Mouse (Mus musculus) intestine, embryonic 15.5 days (tissue): ENCODE measurements around the gene Vmn1r236. TPM values are rescaled to one million over a fixed set of nuclear protein-coding genes. Genes with fewer than 3 reads are reported as not detected.

ENCODE experiments used
- ATAC-seq: fragments of 200-750 bp; cut with Nextera tagmentation; 2 replicates; pipeline ENCODE4 v1.8.0; 2017; ENCODE audit warnings: moderate TSS enrichment, moderate library complexity
- H3K27ac ChIP-seq: fragments of 300-500 bp; sonication (generic); 2 replicates; pipeline ENCODE4 v1.5.1; 2015; ENCODE audit warnings: mild to moderate bottlenecking, inconsistent platforms
- H3K27me3 ChIP-seq: fragments of 300-500 bp; sonication (generic); replicated peaks from 2 replicates; pipeline ENCODE4 v1.6.1; 2015; ENCODE audit warnings: inconsistent platforms
- H3K36me3 ChIP-seq: fragments of 300-500 bp; sonication (generic); 2 replicates; pipeline ENCODE4 v1.6.1; 2015; ENCODE audit warnings: inconsistent platforms
- H3K4me1 ChIP-seq: fragments of 300-500 bp; sonication (generic); replicated peaks from 2 replicates; pipeline ENCODE4 v1.6.1; 2015; ENCODE audit warnings: inconsistent platforms
- H3K4me2 ChIP-seq: fragments of 300-500 bp; sonication (generic); replicated peaks from 2 replicates; pipeline ENCODE4 v1.6.1; 2015; ENCODE audit warnings: mild to moderate bottlenecking, inconsistent platforms
- H3K4me3 ChIP-seq: fragments of 300-500 bp; sonication (generic); replicated peaks from 2 replicates; pipeline ENCODE4 v1.5.1; 2015; ENCODE audit warnings: inconsistent platforms
- H3K9ac ChIP-seq: fragments of 300-500 bp; sonication (generic); 2 replicates; pipeline ENCODE4 v1.6.1; 2015; ENCODE audit warnings: inconsistent platforms
- H3K9me3 ChIP-seq: fragments of 300-500 bp; sonication (generic); 2 replicates; pipeline ENCODE4 v1.6.1; 2016; ENCODE audit warnings: inconsistent platforms
- WGBS: fragments of 180-500 bp; shearing (Covaris S2); methylation state at CpG from one replicate; pipeline ENCODE4 v1.1.7; 2015; 5-methylcytosine and 5-hydroxymethylcytosine counted together
- polyA plus RNA-seq: library from polyadenylated mRNA; unstranded; fragments of >200 nt; fragmentation: Nextera tagmentation; extraction: Ambion mirVana; gene quantifications from 2 replicates; pipeline ENCODE4 v1.2.1, GENCODE M21; 2015

Vmn1r236 gene
- not detected in 2 replicates for polyA plus RNA-seq

DNA sequence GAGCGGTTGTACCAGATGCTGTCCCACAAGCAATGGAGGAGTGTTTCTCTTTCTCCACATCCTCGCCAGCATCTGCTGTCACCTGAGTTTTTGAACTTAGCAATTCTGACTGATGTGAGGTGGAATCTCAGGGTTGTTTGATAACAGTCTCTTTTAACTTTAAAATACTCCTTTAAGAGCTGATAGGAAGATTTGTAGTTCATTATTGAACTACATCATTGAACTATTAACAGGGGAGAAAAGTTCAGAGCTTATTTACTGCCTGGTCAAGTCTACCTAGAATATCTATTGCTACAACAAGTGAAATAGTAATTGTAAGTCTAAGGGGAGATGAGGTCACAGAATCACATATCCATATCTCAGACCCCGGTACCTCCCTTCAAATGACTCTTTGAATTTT is at the start of gene Vmn1r236:
TSS of gene Vmn1r236 (plus strand) at position 301 of the 400 bp plus-strand sequence.
- Histone ChIP-seq H3K27ac (no peak within 1 kb of the TSS), H3K36me3 (no peaks in the 10 kb centered on the region), H3K4me1 (no peaks in the 10 kb centered on the region), H3K4me2 (no peak within 1 kb of the TSS), H3K4me3 (no peak within 1 kb of the TSS), H3K9me3 (no peaks in the 10 kb centered on the region), H3K27me3 (no peaks in the 10 kb centered on the region), H3K9ac (no peak within 1 kb of the TSS)
- WGBS = 80% methylated on average over 3 of the region's 3 CpGs
- ATAC-seq = no peak

DNA sequence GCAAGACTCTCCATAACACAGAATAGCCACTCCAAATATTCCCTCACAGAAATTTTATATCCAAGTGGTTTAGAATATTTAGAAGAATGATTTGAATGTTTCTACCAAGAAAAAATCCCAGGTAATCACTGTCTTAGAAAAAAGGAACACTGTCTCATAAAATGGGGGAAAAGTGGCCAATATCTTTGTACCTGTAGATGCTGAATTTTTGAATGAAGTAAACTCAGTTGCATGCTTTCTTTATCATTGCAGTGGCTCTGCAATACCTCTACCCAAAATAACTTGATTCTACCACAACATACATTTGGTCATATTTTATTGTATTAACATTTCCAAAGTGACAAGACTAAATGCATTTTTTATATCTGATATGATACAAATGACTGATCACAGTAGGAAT is 26.6 kb upstream of the Vmn1r236 start, which contains the start of gene Vmn1r235:
TSS of gene Vmn1r235 (plus strand) at position 301 of the 400 bp plus-strand sequence.
- no peak within 1 kb of the TSS for H3K4me2 ChIP-seq
- no peaks in the 10 kb centered on the region for H3K27me3 ChIP-seq
- H3K27ac ChIP-seq = no peak within 1 kb of the TSS
- H3K4me1 ChIP-seq = no peaks in the 10 kb centered on the region
- ATAC-seq = no peak
- no peaks in the 10 kb centered on the region for H3K9me3 ChIP-seq
- H3K9ac ChIP-seq = no peak within 1 kb of the TSS
- H3K4me3 ChIP-seq = no peak within 1 kb of the TSS
- no peaks in the 10 kb centered on the region for H3K36me3 ChIP-seq

DNA sequence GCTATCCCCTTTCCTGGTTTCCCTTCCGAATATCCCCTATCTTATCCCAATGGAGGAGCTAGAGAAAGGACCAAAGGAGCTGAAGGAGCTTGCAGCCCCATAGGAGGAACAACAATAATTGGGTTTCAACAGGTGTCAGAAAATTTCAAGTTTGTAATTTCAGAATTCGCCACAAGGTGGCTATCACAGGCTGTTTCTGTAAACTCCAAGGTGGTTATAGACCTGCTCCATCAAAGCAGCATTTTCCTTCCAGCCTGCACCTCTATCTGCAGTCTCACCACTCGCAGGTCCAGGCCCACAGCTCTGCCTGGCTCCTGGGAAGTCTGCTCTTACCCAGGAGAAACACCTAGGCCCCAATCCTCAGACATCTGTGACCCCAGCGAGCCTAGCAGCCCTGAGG is 10.6 kb upstream of the Vmn1r236 start:
- Histone ChIP-seq H3K27me3 (no peaks in the 10 kb centered on the region), H3K36me3 (no peaks in the 10 kb centered on the region), H3K9ac (no peak overlapping the region), H3K4me1 (no peaks in the 10 kb centered on the region), H3K27ac (no peak overlapping the region), H3K4me2 (no peak overlapping the region), H3K9me3 (no peaks in the 10 kb centered on the region), H3K4me3 (no peak overlapping the region)
- ATAC-seq = no peak
- 19% methylated on average over 4 of the region's 4 CpGs for WGBS

DNA sequence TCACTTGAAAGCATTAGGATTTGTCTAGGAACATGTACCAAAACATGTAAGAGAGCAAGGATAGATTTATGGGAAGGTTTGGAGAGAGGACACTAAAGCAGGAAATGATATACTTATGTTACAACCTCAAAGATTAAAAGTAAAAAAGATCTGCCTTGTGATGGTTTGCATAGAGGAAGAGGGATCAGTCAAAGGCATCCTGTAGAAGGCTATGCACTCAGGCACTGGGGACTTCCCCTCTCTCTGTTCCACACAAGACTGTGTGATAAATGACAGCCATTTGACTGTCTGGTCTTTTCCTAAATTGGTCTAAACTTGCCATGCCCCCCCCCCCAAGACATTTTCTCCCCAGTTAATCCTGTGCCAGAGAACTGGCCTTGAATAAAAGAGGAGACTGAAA is 1.7 kb downstream of the Vmn1r236 start:
- Histone ChIP-seq H3K36me3 (no peaks in the 10 kb centered on the region), H3K9me3 (no peaks in the 10 kb centered on the region), H3K4me1 (no peaks in the 10 kb centered on the region), H3K4me3 (no peak overlapping the region), H3K4me2 (no peak overlapping the region), H3K27ac (no peak overlapping the region), H3K27me3 (no peaks in the 10 kb centered on the region), H3K9ac (no peak overlapping the region)
- no peak for ATAC-seq

DNA sequence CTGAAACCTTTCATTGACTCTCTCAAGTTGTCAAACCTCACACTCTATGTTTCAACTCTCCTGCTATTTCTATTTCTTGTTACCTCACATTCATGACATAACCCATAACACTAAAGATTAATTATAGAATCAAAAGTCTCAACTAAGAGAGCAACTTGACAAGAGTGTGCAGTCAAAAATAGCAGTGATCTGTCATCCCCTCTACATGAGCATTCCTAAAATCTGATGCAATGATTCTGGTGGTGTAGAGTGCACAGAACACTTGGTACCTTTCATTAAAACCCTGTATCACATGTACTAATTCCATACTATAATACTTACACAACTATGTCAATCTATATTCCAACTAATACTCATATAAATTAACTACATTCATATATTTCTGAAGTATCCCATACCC is 7.0 kb downstream of the Vmn1r236 start:
- Histone ChIP-seq H3K36me3 (no peaks in the 10 kb centered on the region), H3K4me3 (no peak overlapping the region)
- ATAC-seq = no peak

DNA sequence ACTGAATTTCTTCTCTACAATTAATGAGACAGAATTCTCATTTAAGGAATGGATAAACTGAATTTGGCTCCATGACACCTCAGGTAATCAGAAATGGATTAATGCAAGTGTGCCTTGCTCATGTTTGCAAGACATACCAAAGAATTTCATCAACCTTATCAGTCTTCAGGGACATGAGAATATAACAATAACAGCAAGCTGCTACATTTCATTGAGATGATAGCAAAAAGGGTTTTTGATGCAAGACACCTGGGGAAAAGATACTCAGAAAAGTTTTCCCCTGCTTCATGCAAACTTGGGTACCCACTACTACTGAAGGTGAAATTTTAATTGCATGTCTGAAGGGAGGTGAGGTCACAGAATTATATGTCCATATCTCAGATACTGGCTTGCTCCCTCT is 28.8 kb downstream of the Vmn1r236 start, which contains the start of gene Vmn1r237:
TSS of gene Vmn1r237 (plus strand) at position 301 of the 400 bp plus-strand sequence.
- no peak within 1 kb of the TSS for H3K27ac ChIP-seq
- H3K4me2 ChIP-seq = no peak within 1 kb of the TSS
- no peaks in the 10 kb centered on the region for H3K4me1 ChIP-seq
- no peak within 1 kb of the TSS for H3K9ac ChIP-seq
- no peaks in the 10 kb centered on the region for H3K9me3 ChIP-seq
- ATAC-seq = no peak
- H3K27me3 ChIP-seq = no peaks in the 10 kb centered on the region
- no peaks in the 10 kb centered on the region for H3K36me3 ChIP-seq
- H3K4me3 ChIP-seq = no peak within 1 kb of the TSS

More for the DNA sequence above, 7.0 kb downstream of the Vmn1r236 start:
- no peak overlapping the region for H3K4me2 ChIP-seq
- no peaks in the 10 kb centered on the region for H3K9me3 ChIP-seq
- H3K9ac ChIP-seq = no peak overlapping the region
- H3K27ac ChIP-seq = no peak overlapping the region
- no peaks in the 10 kb centered on the region for H3K4me1 ChIP-seq
- H3K27me3 ChIP-seq = no peaks in the 10 kb centered on the region

Other genes starting within 250 kb of the Vmn1r236 start
- gene Vmn1r234, start 56.9 kb upstream of the Vmn1r236 start, polyA plus RNA-seq = not detected in 2 replicates
- not detected in 2 replicates for gene Vmn1r235, start 26.5 kb upstream of the Vmn1r236 start, polyA plus RNA-seq
- not detected in 2 replicates for gene Vmn1r237, start 28.9 kb downstream of the Vmn1r236 start, polyA plus RNA-seq
- 2.8 and 2.9 TPM in 2 replicates for gene Zfp677, start 100.8 kb downstream of the Vmn1r236 start, polyA plus RNA-seq
- 5.9 and 6.5 TPM in 2 replicates for gene Zfp54, start 140.3 kb downstream of the Vmn1r236 start, polyA plus RNA-seq
- 13.1 and 14.4 TPM in 2 replicates for gene Zfp51, start 167.4 kb downstream of the Vmn1r236 start, polyA plus RNA-seq
- gene Zfp53, start 206.1 kb downstream of the Vmn1r236 start, polyA plus RNA-seq = 12.2 and 14.5 TPM in 2 replicates